Mouse (Mus musculus) effector memory CD4-positive, alpha-beta T cell, adult 7 months (primary cell): ENCODE data around the gene Gm10272. TPM values are rescaled to one million over a fixed set of nuclear protein-coding genes. Genes with fewer than 3 reads are reported as not detected.

Experiments used
- polyA plus RNA-seq: library from polyadenylated mRNA; unstranded; fragments of 100-300 nt; shearing (Covaris generic); gene quantifications from one replicate; pipeline ENCODE4 v1.2.1, GENCODE M21; 2017

The Gm10272 gene
- polyA plus RNA-seq: not detected

GRCm38 (mm10) chr10:77706326-77706725, at the start of gene Gm10272:
Gene Gm10272, plus strand, starts transcription at chr10:77706626.

GRCm38 (mm10) chr10:77685895-77686664, 20.3 kb upstream of the Gm10272 start, which contains the start of gene Tspear:
Gene Tspear, plus strand, starts transcription at chr10:77686569.

GRCm38 (mm10) chr10:77690356-77690807, 16.0 kb upstream of the Gm10272 start, which contains the start of gene Gm19402:
Gene Gm19402, minus strand, starts transcription at chr10:77690757.

GRCm38 (mm10) chr10:77697133-77697532, 9.3 kb upstream of the Gm10272 start, which contains the start of gene Gm9508:
Gene Gm9508, minus strand, starts transcription at chr10:77697233.

GRCm38 (mm10) chr10:77711157-77711556, 4.7 kb downstream of the Gm10272 start, which contains the start of gene Gm10024:
Gene Gm10024, plus strand, starts transcription at chr10:77711457.

GRCm38 (mm10) chr10:77715507-77715906, 9.1 kb downstream of the Gm10272 start, which contains the start of gene Gm10142:
Gene Gm10142, plus strand, starts transcription at chr10:77715807.

GRCm38 (mm10) chr10:77720299-77720698, 13.9 kb downstream of the Gm10272 start, which contains the start of gene Krtap12-1:
Gene Krtap12-1, plus strand, starts transcription at chr10:77720599.

GRCm38 (mm10) chr10:77726186-77726585, 19.8 kb downstream of the Gm10272 start, which contains the start of gene Gm10100:
Gene Gm10100, plus strand, starts transcription at chr10:77726486.

GRCm38 (mm10) chr10:77741924-77742688, 35.7 kb downstream of the Gm10272 start, which contains the start of gene Gm18596:
Gene Gm18596, minus strand, starts transcription at chr10:77742638.

GRCm38 (mm10) chr10:77751254-77751653, 44.8 kb downstream of the Gm10272 start, which contains the start of gene Gm9736:
Gene Gm9736, minus strand, starts transcription at chr10:77751354.

Other genes with a start within 250 kb of the Gm10272 start
- gene Fam207a, start 190.8 kb upstream of the Gm10272 start, polyA plus RNA-seq: 27.1 TPM
- gene Itgb2, start 176.4 kb upstream of the Gm10272 start, polyA plus RNA-seq: 617 TPM
- 91.7 TPM for gene Pttg1ip, start 124.9 kb upstream of the Gm10272 start, polyA plus RNA-seq
- gene Sumo3, start 100.5 kb upstream of the Gm10272 start, polyA plus RNA-seq: 96.7 TPM
- not detected for gene Gm49325, start 100.4 kb upstream of the Gm10272 start, polyA plus RNA-seq
- gene Ube2g2, start 84.4 kb upstream of the Gm10272 start, polyA plus RNA-seq: 65.3 TPM
- 0.37 TPM for gene Tspear, start 20.1 kb upstream of the Gm10272 start, polyA plus RNA-seq
- not detected for gene Gm19402, start 15.9 kb upstream of the Gm10272 start, polyA plus RNA-seq
- not detected for gene Gm9508, start 9.4 kb upstream of the Gm10272 start, polyA plus RNA-seq
- not detected for gene Gm10024, start 4.8 kb downstream of the Gm10272 start, polyA plus RNA-seq
- gene Gm10142, start 9.2 kb downstream of the Gm10272 start, polyA plus RNA-seq: not detected
- not detected for gene Krtap12-1, start 14.0 kb downstream of the Gm10272 start, polyA plus RNA-seq
- gene Gm10100, start 19.9 kb downstream of the Gm10272 start, polyA plus RNA-seq: not detected
- not detected for gene Gm18596, start 36.0 kb downstream of the Gm10272 start, polyA plus RNA-seq
- not detected for gene Gm9736, start 44.7 kb downstream of the Gm10272 start, polyA plus RNA-seq
- not detected for gene Gm3233, start 53.1 kb downstream of the Gm10272 start, polyA plus RNA-seq
- gene Gm3238, start 64.7 kb downstream of the Gm10272 start, polyA plus RNA-seq: not detected
- gene Gm7138, start 70.3 kb downstream of the Gm10272 start, polyA plus RNA-seq: not detected
- not detected for gene Gm3250, start 75.9 kb downstream of the Gm10272 start, polyA plus RNA-seq
- gene Gm7137, start 81.6 kb downstream of the Gm10272 start, polyA plus RNA-seq: not detected
- not detected for gene Gm9639, start 88.5 kb downstream of the Gm10272 start, polyA plus RNA-seq
- gene Gm19668, start 92.5 kb downstream of the Gm10272 start, polyA plus RNA-seq: not detected
- not detected for gene Gm9507, start 105.2 kb downstream of the Gm10272 start, polyA plus RNA-seq
- not detected for gene Gm2696, start 108.1 kb downstream of the Gm10272 start, polyA plus RNA-seq
- not detected for gene Krtap10-4, start 120.5 kb downstream of the Gm10272 start, polyA plus RNA-seq
- not detected for gene Krtap10-10, start 129.3 kb downstream of the Gm10272 start, polyA plus RNA-seq
- gene Gm36176, start 140.2 kb downstream of the Gm10272 start, polyA plus RNA-seq: not detected
- gene Gm10318, start 146.2 kb downstream of the Gm10272 start, polyA plus RNA-seq: not detected
- not detected for gene Gm3285, start 155.3 kb downstream of the Gm10272 start, polyA plus RNA-seq
- gene Lrrc3, start 195.9 kb downstream of the Gm10272 start, polyA plus RNA-seq: 0.32 TPM